Mouse (Mus musculus): ENCODE measurements at regions not wholly inside any gene's neighbourhood (a gene's known extent, or its start where the extent isn't known, plus 50 kb on each side); places are given as distances from the start of the nearest gene placed in this dataset.
A peak's percentile ranks its signal among the peaks of the same experiment; 100 is the strongest.
"Not testable (repeated sequence)": the region's sequence is repeated elsewhere in the genome, so short reads cannot be mapped to it uniquely, and the experiment has no call there.

DNA sequence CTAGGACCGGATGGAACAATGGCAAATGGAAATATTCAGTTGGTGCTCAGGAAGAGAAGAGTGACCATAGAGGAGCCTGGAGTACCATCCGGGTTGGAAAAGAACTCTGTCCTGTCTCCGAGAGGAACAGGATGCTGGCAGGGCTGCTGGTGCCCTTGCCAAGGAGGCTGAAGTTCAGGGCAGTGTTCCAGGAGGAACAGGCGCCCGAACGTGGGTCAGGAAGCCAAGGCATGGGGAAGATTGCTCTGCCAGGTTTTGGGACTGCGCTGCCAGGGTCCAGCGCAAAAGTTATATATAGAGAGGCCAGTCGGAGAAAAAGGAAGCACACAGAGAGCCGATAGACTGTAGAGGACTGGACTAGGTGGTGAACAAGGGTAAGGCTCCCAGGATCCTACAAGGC, 92.3 kb upstream of the Mdm1 start:
- no peaks in the 10 kb centered on the region for H3K9me3 ChIP-seq (ENCODE audit: control insufficient read depth, low read length)
- H3K27me3 ChIP-seq (ENCODE audit: control insufficient read depth, insufficient read depth, low read depth, low read length), result no peaks in the 10 kb centered on the region
- peak; percentile 74 for ATAC-seq (ENCODE audit: low read depth)
- H3K36me3 ChIP-seq (ENCODE audit: control insufficient read depth, insufficient read depth, low read length), result no peaks in the 10 kb centered on the region
- H3K9ac ChIP-seq (ENCODE audit: low read length), result no peak overlapping the region
- H3K4me1 ChIP-seq (replicated peaks; ENCODE audit: control insufficient read depth, insufficient read depth, low read length), result no peaks in the 10 kb centered on the region
- no peak overlapping the region for H3K4me3 ChIP-seq (ENCODE audit: low read length)
- no peak overlapping the region for H3K4me2 ChIP-seq (ENCODE audit: low read depth, low read length)
- WGBS, result 55% methylated on average over 10 of the region's 10 CpGs
- no peak overlapping the region; the same call in 1 of the 2 replicates for H3K27ac ChIP-seq (ENCODE audit: low read length)

- no peaks in the 10 kb centered on the region for H3K9me3 ChIP-seq (ENCODE audit: control insufficient read depth, low read length)
- ATAC-seq (ENCODE audit: low read depth), result no peak
- no peak overlapping the region for H3K27ac ChIP-seq (ENCODE audit: low read length)
- WGBS, result 61% methylated on average over 5 of the region's 5 CpGs
- no peak overlapping the region for H3K4me3 ChIP-seq (ENCODE audit: low read length)
- no peaks in the 10 kb centered on the region for H3K4me1 ChIP-seq (replicated peaks; ENCODE audit: control insufficient read depth, insufficient read depth, low read length)
- H3K36me3 ChIP-seq (ENCODE audit: control insufficient read depth, insufficient read depth, low read length), result no peaks in the 10 kb centered on the region
- H3K9ac ChIP-seq (ENCODE audit: low read length), result no peak overlapping the region
- no peaks in the 10 kb centered on the region for H3K27me3 ChIP-seq (ENCODE audit: control insufficient read depth, insufficient read depth, low read depth, low read length)
- H3K4me2 ChIP-seq (ENCODE audit: low read depth, low read length), result no peak overlapping the region
Observed at GRCm38 (mm10) chr10:118050152-118050641, 91.4 kb upstream of the Mdm1 start.

DNA sequence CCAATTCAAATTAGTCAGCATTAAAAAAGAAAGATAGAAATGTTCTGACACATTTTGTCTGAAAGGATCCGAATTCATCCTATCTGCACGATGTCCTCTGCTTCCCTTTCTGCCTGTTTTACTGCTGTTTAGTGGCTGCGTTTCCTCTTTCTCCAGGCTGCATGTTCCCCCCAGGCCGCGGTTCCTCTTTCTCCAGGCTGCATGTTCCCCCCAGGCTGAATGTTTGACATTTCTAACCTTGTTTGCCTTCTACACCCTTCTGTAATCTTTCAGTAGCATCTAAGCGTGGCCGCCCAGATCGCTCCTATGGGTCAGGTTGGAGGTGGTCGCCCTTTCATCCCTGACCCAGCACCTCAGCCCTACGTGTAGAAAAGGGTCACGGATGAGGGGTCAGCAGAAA, 89.6 kb upstream of the Mdm1 start:
- no peak for ATAC-seq (ENCODE audit: low read depth)
- H3K27me3 ChIP-seq (ENCODE audit: control insufficient read depth, insufficient read depth, low read depth, low read length), result no peaks in the 10 kb centered on the region
- no peaks in the 10 kb centered on the region for H3K4me1 ChIP-seq (replicated peaks; ENCODE audit: control insufficient read depth, insufficient read depth, low read length)
- no peak overlapping the region for H3K27ac ChIP-seq (ENCODE audit: low read length)
- no peaks in the 10 kb centered on the region for H3K9me3 ChIP-seq (ENCODE audit: control insufficient read depth, low read length)
- H3K36me3 ChIP-seq (ENCODE audit: control insufficient read depth, insufficient read depth, low read length), result no peaks in the 10 kb centered on the region
- H3K9ac ChIP-seq (ENCODE audit: low read length), result no peak overlapping the region
- no peak overlapping the region for H3K4me3 ChIP-seq (ENCODE audit: low read length)
- 69% methylated on average over 11 of the region's 11 CpGs for WGBS
- no peak overlapping the region for H3K4me2 ChIP-seq (ENCODE audit: low read depth, low read length)

- no peak overlapping the region for H3K4me3 ChIP-seq (ENCODE audit: low read length)
- WGBS, result 79% methylated on average over 12 of the region's 12 CpGs
- no peak overlapping the region for H3K9ac ChIP-seq (ENCODE audit: low read length)
- H3K4me1 ChIP-seq (replicated peaks; ENCODE audit: control insufficient read depth, insufficient read depth, low read length), result no peaks in the 10 kb centered on the region
- no peaks in the 10 kb centered on the region for H3K9me3 ChIP-seq (ENCODE audit: control insufficient read depth, low read length)
- no peak overlapping the region for H3K4me2 ChIP-seq (ENCODE audit: low read depth, low read length)
- no peaks in the 10 kb centered on the region for H3K36me3 ChIP-seq (ENCODE audit: control insufficient read depth, insufficient read depth, low read length)
- no peak for ATAC-seq (ENCODE audit: low read depth)
- no peaks in the 10 kb centered on the region for H3K27me3 ChIP-seq (ENCODE audit: control insufficient read depth, insufficient read depth, low read depth, low read length)
- H3K27ac ChIP-seq (ENCODE audit: low read length), result no peak overlapping the region
Observed at GRCm38 (mm10) chr10:118052477-118052876, 89.1 kb upstream of the Mdm1 start.

- 84% methylated on average over 5 of the region's 5 CpGs for whole genome bisulfite sequencing
- Histone ChIP-seq H3K27ac (ENCODE audit: low read length) (no peak overlapping the region), H3K36me3 (ENCODE audit: control insufficient read depth, insufficient read depth, low read length) (no peaks in the 10 kb centered on the region), H3K27me3 (ENCODE audit: control insufficient read depth, insufficient read depth, low read depth, low read length) (no peaks in the 10 kb centered on the region), H3K9ac (ENCODE audit: low read length) (no peak overlapping the region), H3K4me1 (replicated peaks; ENCODE audit: control insufficient read depth, insufficient read depth, low read length) (no peaks in the 10 kb centered on the region), H3K9me3 (ENCODE audit: control insufficient read depth, low read length) (no peaks in the 10 kb centered on the region), H3K4me3 (ENCODE audit: low read length) (no peak overlapping the region), H3K4me2 (ENCODE audit: low read depth, low read length) (no peak overlapping the region)
- ATAC-seq (ENCODE audit: low read depth), result no peak
Observed at GRCm38 (mm10) chr10:118053037-118053436, 88.6 kb upstream of the Mdm1 start.

- Histone ChIP-seq H3K4me1 (replicated peaks; ENCODE audit: control insufficient read depth, insufficient read depth, low read length) (no peaks in the 10 kb centered on the region), H3K9ac (ENCODE audit: low read length) (no peak overlapping the region), H3K4me2 (ENCODE audit: low read depth, low read length) (no peak overlapping the region), H3K9me3 (ENCODE audit: control insufficient read depth, low read length) (no peaks in the 10 kb centered on the region), H3K36me3 (ENCODE audit: control insufficient read depth, insufficient read depth, low read length) (no peaks in the 10 kb centered on the region), H3K4me3 (ENCODE audit: low read length) (no peak overlapping the region), H3K27ac (ENCODE audit: low read length) (peak overlapping the region; percentile 48), H3K27me3 (ENCODE audit: control insufficient read depth, insufficient read depth, low read depth, low read length) (no peaks in the 10 kb centered on the region)
- ATAC-seq (ENCODE audit: low read depth), result peak; percentile 74
- 35% methylated on average over 9 of the region's 9 CpGs for WGBS
Observed at GRCm38 (mm10) chr10:118056789-118057271, 84.8 kb upstream of the Mdm1 start.

DNA sequence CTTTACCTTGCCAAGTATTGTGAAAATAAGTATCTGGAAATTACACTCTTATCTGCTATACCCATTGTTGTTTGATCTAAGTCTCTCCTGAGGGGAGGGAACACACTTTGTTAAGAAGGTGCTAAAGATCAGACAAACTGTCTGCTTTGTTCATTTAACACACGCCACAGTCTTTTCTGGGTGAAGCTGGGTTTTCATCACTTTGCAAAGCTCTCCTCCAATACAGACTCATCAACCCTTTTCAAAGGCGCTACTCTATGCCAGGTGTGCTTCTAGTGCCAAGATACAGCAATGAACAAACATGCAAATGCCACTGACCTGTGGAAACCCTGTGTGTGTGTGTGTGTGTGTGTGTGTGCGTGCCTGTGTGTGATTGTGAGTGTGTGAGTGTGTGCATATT, 84.1 kb upstream of the Mdm1 start:
- Histone ChIP-seq H3K4me3 (ENCODE audit: low read length) (no peak overlapping the region), H3K27ac (ENCODE audit: low read length) (no peak overlapping the region), H3K27me3 (ENCODE audit: control insufficient read depth, insufficient read depth, low read depth, low read length) (no peaks in the 10 kb centered on the region), H3K9me3 (ENCODE audit: control insufficient read depth, low read length) (no peaks in the 10 kb centered on the region), H3K36me3 (ENCODE audit: control insufficient read depth, insufficient read depth, low read length) (no peaks in the 10 kb centered on the region), H3K4me2 (ENCODE audit: low read depth, low read length) (no peak overlapping the region), H3K4me1 (replicated peaks; ENCODE audit: control insufficient read depth, insufficient read depth, low read length) (no peaks in the 10 kb centered on the region), H3K9ac (ENCODE audit: low read length) (no peak overlapping the region)
- ATAC-seq (ENCODE audit: low read depth), result no peak
- 65% methylated on average over 3 of the region's 3 CpGs for WGBS

GRCm38 (mm10) chr10:118064816-118065216, 76.8 kb upstream of the Mdm1 start:
- Histone ChIP-seq H3K4me1 (replicated peaks; ENCODE audit: control insufficient read depth, insufficient read depth, low read length) (no peaks in the 10 kb centered on the region), H3K36me3 (ENCODE audit: control insufficient read depth, insufficient read depth, low read length) (no peaks in the 10 kb centered on the region), H3K9me3 (ENCODE audit: control insufficient read depth, low read length) (no peaks in the 10 kb centered on the region), H3K4me3 (ENCODE audit: low read length) (no peak overlapping the region), H3K9ac (ENCODE audit: low read length) (no peak overlapping the region), H3K4me2 (ENCODE audit: low read depth, low read length) (no peak overlapping the region), H3K27me3 (ENCODE audit: control insufficient read depth, insufficient read depth, low read depth, low read length) (no peaks in the 10 kb centered on the region), H3K27ac (ENCODE audit: low read length) (no peak overlapping the region)
- peak; percentile 49; the same call in 1 of the 2 replicates for ATAC-seq (ENCODE audit: low read depth)
- 48% methylated on average over 7 of the region's 7 CpGs for WGBS

DNA sequence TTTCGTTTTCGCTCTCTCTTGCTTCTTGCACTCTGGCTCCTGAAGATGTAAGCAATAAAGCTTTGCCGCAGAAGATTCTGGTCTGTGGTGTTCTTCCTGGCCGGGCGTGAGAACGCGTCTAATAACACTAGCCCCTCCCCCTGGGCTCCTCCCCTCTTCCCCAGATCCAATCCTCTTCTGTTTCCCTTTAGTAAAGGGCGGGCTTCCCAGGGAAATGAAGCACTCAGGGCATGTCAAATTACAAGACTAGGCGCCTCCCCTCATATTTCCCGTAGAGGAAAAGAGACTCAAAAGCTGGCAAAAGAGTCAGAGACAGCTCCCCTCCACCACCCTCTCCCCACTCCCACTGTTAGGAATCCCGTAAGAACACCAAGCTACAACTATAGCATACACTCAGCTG, 65.3 kb upstream of the Mdm1 start:
- not testable (repeated sequence) for ATAC-seq (ENCODE audit: low read depth); H3K27me3 ChIP-seq (ENCODE audit: control insufficient read depth, insufficient read depth, low read depth, low read length); H3K4me2 ChIP-seq (ENCODE audit: low read depth, low read length); H3K4me1 ChIP-seq (replicated peaks; ENCODE audit: control insufficient read depth, insufficient read depth, low read length); H3K36me3 ChIP-seq (ENCODE audit: control insufficient read depth, insufficient read depth, low read length); H3K27ac ChIP-seq (ENCODE audit: low read length); H3K4me3 ChIP-seq (ENCODE audit: low read length); H3K9me3 ChIP-seq (ENCODE audit: control insufficient read depth, low read length); H3K9ac ChIP-seq (ENCODE audit: low read length)
- 92% methylated on average over 8 of the region's 11 CpGs for WGBS

- 82% methylated on average over 5 of the region's 5 CpGs for WGBS
- no peaks in the 10 kb centered on the region for H3K4me1 ChIP-seq (replicated peaks; ENCODE audit: control insufficient read depth, insufficient read depth, low read length)
- no peak overlapping the region for H3K4me3 ChIP-seq (ENCODE audit: low read length)
- H3K4me2 ChIP-seq (ENCODE audit: low read depth, low read length), result no peak overlapping the region
- no peak for ATAC-seq (ENCODE audit: low read depth)
- H3K9ac ChIP-seq (ENCODE audit: low read length), result no peak overlapping the region
- no peaks in the 10 kb centered on the region for H3K27me3 ChIP-seq (ENCODE audit: control insufficient read depth, insufficient read depth, low read depth, low read length)
- H3K36me3 ChIP-seq (ENCODE audit: control insufficient read depth, insufficient read depth, low read length), result no peaks in the 10 kb centered on the region
- no peak overlapping the region for H3K27ac ChIP-seq (ENCODE audit: low read length)
- peaks cover 4% of the 10 kb centered on the region for H3K9me3 ChIP-seq (ENCODE audit: control insufficient read depth, low read length)
Observed at GRCm38 (mm10) chr10:118081636-118082166, 59.9 kb upstream of the Mdm1 start.
